Mouse (Mus musculus) megakaryocyte, adult 5-6 weeks (primary cell): Measurements from ENCODE around the gene Flot1. TPM values are rescaled to one million over a fixed set of nuclear protein-coding genes. Genes with fewer than 3 reads are reported as not detected.

Source experiments
- ATAC-seq: 2 replicates; pipeline ENCODE4 v1.8.0; 2016; ENCODE audit warnings: mild to moderate bottlenecking, inconsistent platforms; ENCODE audit not compliant: poor library complexity, severe bottlenecking
- total RNA-seq, 2 experiments: library from RNA; stranded (forward) in 1 of 2; stranded (reverse) in 1 of 2; fragments of 153-499, 151-499 nt in 1 of 2; fragments of 221-1000, 200-1000 nt in 1 of 2; gene quantifications; 2 replicates each; pipeline versions ENCODE4 v1.2.3 to v1.2.4; 2015 to 2017

The Flot1 gene
- total RNA-seq, 2 experiments from 2014 or later, result 73.5 to 127 TPM

- no peak for ATAC-seq
Observed at GRCm38 (mm10) chr17:35866281-35866831, 43.3 kb downstream of the Flot1 start.

DNA sequence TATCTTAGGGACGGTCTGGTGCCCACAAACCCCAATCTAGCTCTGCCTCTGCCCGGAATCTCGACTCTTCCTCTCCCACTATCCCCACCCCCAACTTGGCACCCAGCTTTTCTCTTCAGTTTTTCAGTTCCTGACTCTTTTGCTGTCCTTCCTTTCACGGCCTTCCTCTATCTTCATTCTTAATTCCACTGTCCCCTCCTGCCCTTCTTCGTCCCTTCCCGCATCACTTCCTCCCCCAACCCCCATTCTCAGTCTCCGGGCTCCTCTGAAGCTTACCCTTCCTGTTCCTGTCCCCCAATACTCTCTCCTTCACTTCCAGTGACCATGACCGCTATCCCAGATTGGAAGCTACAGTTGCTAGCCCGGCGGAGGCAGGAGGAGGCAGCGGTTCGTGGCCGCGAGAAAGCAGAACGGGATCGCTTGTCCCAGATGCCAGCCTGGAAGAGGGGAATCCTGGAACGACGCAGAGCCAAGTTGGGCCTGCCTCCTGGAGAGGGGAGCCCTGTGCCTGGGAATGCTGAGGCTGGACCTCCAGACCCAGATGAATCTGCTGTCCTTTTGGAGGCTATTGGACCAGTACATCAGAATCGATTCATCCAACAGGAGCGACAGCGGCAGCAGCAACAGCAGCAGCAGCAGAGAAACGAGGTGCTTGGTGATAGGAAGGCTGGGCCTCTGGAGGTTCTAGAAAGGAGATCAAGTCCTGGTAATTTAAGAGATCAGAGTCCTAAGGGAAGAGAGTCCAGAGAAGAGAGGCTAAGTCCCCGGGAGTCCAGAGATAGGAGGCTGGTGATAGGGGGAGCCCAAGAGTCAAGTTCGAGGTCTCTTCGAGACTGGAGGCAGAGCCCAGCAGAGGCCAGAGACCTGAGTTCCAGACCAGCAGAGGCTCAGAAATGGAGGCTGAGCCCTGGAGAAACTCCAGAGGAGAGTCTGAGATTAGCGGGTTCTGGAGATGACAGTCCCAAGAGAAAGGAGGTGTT lies 44.2 kb downstream of the Flot1 start:
- ATAC-seq, result 0 out of 2 replicates have a peak, but pooled peaks have one; percentile 16

DNA sequence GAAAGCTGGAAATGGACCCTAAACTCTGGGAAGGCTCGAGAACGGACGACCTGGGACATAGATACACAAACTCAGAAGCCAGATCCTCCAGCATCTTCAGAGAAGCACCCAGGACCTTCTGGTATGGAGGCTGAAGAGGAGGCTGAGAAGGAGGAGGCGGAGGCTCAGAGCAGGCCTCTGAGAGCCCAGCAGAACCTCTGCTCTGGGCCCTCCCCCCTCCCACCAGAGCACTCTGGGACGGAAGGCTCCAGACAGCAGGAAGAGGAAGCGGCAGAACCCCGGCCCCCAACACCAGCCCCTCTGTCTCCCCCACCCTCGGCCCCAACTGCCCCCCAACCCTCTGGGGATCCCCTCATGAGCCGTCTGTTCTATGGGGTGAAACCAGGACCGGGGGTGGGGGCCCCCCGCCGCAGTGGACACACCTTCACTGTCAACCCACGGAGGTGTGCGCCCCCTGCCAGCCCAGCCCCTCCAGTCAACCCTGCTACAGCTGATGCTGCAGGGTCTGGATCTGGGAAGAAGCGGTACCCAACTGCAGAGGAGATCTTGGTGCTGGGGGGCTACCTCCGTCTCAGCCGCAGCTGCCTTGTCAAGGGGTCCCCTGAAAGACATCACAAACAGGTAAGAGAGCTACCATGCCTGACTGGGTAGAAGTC lies 45.3 kb downstream of the Flot1 start:
- peak; percentile 41 for ATAC-seq

DNA sequence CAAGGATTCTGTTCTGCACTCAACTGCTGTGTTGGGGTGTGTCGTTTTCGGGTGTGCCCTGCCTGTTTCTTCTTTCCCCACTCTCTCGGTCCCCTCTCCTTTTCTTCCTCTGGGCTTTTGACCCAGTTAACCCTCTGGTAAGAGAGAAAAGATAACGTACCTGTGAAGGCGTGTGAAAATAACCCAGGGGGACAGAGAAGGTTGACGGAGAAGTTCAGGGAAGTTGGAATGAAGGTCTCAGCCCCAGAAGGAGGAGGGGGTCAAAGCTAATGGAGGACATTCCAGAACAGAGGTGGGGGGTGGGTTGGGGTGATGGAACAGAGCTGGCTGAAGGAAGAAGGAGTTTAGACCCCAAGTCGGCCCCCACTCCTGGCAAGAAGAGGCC lies 45.9 kb downstream of the Flot1 start:
- ATAC-seq, result no peak

DNA sequence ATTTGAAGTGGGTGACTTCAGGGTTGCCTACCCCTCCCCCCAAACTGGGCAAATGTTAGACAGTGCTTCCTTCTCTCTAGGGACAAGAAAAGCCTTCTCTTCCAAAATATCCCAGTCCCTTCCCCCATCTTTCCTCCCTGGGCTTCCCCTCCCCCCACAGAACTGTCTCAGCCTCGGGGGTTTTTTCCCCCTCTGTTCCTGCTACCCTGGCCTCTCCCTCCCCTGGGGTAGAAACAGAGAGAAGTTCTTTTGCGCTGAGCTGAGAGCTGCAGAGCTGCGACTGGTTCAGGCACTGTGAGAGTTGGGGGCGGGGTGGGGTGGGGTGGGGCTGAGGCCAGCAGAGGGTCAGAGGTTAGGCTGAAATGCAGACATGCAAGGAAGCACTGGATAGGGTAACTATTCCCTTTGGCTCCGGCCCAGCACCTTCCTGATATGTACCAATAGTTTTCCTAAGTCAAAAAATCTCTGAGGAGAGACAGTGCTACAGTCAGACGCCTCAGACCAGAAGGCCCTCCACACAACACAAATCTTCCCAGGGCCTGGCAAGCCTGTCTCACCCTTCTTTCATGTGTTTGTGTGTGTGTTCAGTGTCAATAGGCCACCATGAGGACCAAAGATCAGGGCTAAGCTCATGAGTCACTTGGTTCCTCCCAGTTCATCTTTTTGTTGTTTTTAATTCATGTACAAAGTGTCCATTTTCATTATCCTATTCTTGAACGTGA lies 46.5 kb downstream of the Flot1 start:
- ATAC-seq, result no peak

DNA sequence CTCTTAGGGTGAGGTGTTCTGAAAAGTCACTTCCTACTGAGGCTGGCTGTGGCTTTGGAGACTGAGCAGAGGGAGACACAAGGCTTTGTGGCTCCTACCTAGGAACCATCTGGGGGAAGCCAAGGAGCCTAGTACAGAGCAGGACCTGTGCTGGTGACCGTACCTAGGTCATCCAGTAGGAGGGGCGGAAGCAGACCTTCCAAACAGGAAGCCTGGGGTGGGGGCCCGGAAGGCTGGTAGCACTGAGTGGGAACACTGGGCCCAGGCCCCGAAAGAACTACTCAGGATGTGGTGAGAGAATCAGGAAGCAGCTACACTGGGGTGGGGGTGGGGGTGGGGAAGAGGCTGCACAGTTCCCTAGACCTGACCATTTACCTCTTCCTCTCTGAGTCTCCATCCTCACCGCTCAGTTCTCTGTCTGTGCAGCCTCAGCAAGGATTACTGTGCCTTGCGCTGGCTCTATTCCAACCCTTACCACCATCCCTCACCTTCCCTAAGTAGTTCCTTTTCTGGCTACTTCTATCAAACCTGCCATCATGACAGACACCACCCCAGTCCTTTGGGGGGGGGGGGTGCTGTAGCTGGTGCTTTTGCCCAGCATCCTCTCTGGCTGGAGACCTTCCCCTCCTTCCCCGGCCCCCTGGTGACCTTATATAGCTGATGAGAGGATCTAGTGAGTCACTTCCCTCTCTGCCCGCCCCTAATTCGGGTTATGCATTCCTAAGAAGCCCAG lies 47.3 kb downstream of the Flot1 start:
- peak; percentile 54 for ATAC-seq

GRCm38 (mm10) chr17:35870884-35871696 lies 48.1 kb downstream of the Flot1 start:
- no peak for ATAC-seq

DNA sequence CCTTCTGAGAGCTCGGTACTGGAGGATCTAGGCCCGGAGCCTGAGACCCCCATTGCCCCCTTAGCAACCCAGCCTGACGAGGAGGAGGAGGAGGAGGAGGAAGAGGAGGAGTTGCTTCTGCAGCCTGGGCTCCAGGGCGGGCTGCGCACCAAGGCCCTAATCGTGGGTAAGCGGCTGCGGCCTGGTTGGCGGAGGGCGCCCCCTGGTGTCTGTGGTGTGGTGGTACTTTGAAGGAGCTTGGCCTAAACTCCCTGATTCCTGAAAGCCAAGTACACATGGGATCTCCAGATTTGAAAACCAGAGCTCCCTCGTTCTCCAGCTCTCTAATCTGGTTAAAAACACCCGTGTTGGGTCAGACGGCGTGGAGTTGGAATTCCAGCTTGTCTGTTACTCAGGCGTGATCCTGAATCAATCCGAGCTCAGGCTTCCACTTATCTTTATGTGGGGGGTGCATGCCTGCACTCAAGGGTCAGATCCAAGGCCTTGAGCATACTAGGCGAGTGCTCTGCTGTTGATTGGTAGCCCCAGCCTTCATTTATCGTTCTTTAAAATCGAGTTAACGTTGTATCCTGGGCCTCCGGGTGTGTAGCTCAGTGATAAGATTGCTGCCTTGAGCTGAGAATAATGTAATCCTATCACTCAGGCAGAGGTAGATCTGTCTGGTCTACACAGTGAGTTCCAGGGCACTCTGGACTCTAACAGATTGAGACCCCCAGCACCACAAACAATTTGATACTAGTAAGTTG lies 50.9 kb downstream of the Flot1 start:
- ATAC-seq, result peak; percentile 65

DNA sequence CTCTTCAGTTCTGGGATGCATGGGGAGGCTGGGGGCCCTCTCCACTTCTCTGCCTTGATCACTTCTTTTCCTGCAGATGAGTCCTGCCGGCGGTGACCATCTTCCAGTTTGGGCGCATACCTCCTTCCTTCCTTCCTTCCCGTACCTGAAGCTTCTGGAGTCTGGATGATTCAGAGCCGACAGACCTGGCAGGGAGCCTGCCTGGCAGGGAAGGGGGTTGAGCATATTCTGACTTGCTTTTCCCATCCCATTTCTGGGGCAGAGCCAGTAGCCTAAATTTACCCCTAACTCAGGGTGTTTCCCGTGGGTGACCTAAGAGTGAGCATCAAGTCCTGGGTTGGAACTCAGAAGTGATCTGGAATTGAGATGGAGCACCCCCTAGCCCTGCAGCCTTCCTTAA lies 51.7 kb downstream of the Flot1 start:
- ATAC-seq, result no peak

DNA sequence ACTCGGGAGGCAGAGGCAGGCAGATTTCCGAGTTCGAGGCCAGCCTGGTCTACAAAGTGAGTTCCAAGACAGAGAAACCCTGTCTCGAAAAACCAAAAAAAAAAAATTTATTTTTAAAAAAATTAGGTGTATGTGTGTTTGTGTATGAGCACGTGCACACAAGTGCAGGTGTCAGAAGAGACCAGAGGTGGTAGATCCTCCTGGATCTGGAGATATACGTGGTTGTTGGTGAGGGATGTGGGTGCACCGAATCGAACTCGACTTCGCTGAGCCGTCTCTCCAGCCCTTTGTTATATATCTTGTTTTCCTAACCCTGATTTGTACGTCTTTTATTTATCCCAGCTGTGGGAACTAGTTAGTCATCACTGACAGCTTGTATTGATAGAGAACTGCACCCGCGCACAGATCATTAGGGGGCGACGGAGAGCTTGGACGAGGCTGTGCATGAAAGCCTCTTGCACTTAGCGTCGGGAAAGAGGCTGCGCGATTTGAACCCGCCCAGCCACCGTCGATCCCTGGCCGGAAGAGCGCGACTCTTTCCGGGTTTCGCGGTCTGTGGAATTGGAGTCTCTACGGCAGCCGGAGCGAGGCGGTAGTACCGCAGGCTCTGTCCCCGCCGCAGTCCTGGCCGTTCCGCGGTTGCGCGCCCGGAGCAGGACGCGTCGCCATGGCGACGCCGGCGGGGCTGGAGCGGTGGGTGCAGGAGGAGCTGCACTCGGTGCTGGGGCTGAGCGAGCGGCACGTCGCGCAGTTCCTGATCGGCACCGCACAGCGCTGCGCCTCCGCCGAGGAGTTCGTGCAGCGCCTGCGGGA lies 56.4 kb downstream of the Flot1 start, which contains the start of gene Dhx16:
Dhx16 (plus strand) TSS at position 575 of the 813 bp plus-strand sequence.
- peak; percentile 98 for ATAC-seq

Other genes starting within 250 kb of the Flot1 start
- gene Sfta2, start 221.7 kb upstream of the Flot1 start, total RNA-seq (2015), result not detected in 2 replicates
- not detected in 2 replicates for gene Sfta2, start 221.7 kb upstream of the Flot1 start, total RNA-seq (2017)
- gene Gm9573, start 196.6 kb upstream of the Flot1 start, total RNA-seq (2015), result not detected in 2 replicates
- gene Gm9573, start 196.6 kb upstream of the Flot1 start, total RNA-seq (2017), result not detected in 2 replicates
- gene Mucl3, start 179.5 kb upstream of the Flot1 start, total RNA-seq (2015), result not detected in 2 replicates
- not detected in 2 replicates for gene Mucl3, start 179.5 kb upstream of the Flot1 start, total RNA-seq (2017)
- gene Vars2, start 155.6 kb upstream of the Flot1 start, total RNA-seq (2015), result 2.1 and 5.3 TPM in 2 replicates
- gene Vars2, start 155.6 kb upstream of the Flot1 start, total RNA-seq (2017), result 3.3 and 16.9 TPM in 2 replicates
- 13.4 and 15.1 TPM in 2 replicates for gene Gtf2h4, start 149.5 kb upstream of the Flot1 start, total RNA-seq (2015)
- gene Gtf2h4, start 149.5 kb upstream of the Flot1 start, total RNA-seq (2017), result 10.6 and 14.9 TPM in 2 replicates
- gene Ddr1, start 118.6 kb upstream of the Flot1 start, total RNA-seq (2015), result 0.91 and 1.0 TPM in 2 replicates
- 0.49 and 1.0 TPM in 2 replicates for gene Ddr1, start 118.6 kb upstream of the Flot1 start, total RNA-seq (2017)
- gene Ier3, start 1.5 kb upstream of the Flot1 start, total RNA-seq (2015), result 21.1 and 22.8 TPM in 2 replicates
- gene Ier3, start 1.5 kb upstream of the Flot1 start, total RNA-seq (2017), result 15.7 and 20.5 TPM in 2 replicates
- 649 TPM in 2 replicates for gene Tubb5, start 15.1 kb downstream of the Flot1 start, total RNA-seq (2015)
- 751 and 811 TPM in 2 replicates for gene Tubb5, start 15.1 kb downstream of the Flot1 start, total RNA-seq (2017)
- gene Mdc1, start 18.3 kb downstream of the Flot1 start, total RNA-seq (2015), result 37.6 and 62.8 TPM in 2 replicates
- 17.3 and 18.6 TPM in 2 replicates for gene Mdc1, start 18.3 kb downstream of the Flot1 start, total RNA-seq (2017)
- 88.5 and 114 TPM in 2 replicates for gene Nrm, start 38.1 kb downstream of the Flot1 start, total RNA-seq (2015)
- 80.1 and 82.8 TPM in 2 replicates for gene Nrm, start 38.1 kb downstream of the Flot1 start, total RNA-seq (2017)
- 153 and 167 TPM in 2 replicates for gene Ppp1r18, start 42.4 kb downstream of the Flot1 start, total RNA-seq (2015)
- gene Ppp1r18, start 42.4 kb downstream of the Flot1 start, total RNA-seq (2017), result 64.0 and 78.1 TPM in 2 replicates
- gene Dhx16, start 56.6 kb downstream of the Flot1 start, total RNA-seq (2015), result 87.6 and 118 TPM in 2 replicates
- 65.9 and 72.8 TPM in 2 replicates for gene Dhx16, start 56.6 kb downstream of the Flot1 start, total RNA-seq (2017)
- 28.4 and 31.8 TPM in 2 replicates for gene 2310061I04Rik, start 74.2 kb downstream of the Flot1 start, total RNA-seq (2015)
- 3.5 and 9.8 TPM in 2 replicates for gene 2310061I04Rik, start 74.2 kb downstream of the Flot1 start, total RNA-seq (2017)
- gene Atat1, start 86.8 kb downstream of the Flot1 start, total RNA-seq (2015), result 8.7 and 10.1 TPM in 2 replicates
- 5.2 and 7.6 TPM in 2 replicates for gene Atat1, start 86.8 kb downstream of the Flot1 start, total RNA-seq (2017)
- gene Mrps18b, start 93.2 kb downstream of the Flot1 start, total RNA-seq (2015), result 29.2 and 35.9 TPM in 2 replicates
- gene Mrps18b, start 93.2 kb downstream of the Flot1 start, total RNA-seq (2017), result 25.0 and 28.9 TPM in 2 replicates
- gene Ppp1r10, start 93.2 kb downstream of the Flot1 start, total RNA-seq (2015), result 82.4 and 93.7 TPM in 2 replicates
- gene Ppp1r10, start 93.2 kb downstream of the Flot1 start, total RNA-seq (2017), result 131 and 157 TPM in 2 replicates
- gene Abcf1, start 146.5 kb downstream of the Flot1 start, total RNA-seq (2015), result 31.8 and 32.7 TPM in 2 replicates
- 101 and 128 TPM in 2 replicates for gene Abcf1, start 146.5 kb downstream of the Flot1 start, total RNA-seq (2017)
- 5.0 and 6.4 TPM in 2 replicates for gene Gnl1, start 156.6 kb downstream of the Flot1 start, total RNA-seq (2015)
- gene Gnl1, start 156.6 kb downstream of the Flot1 start, total RNA-seq (2017), result 11.3 and 13.9 TPM in 2 replicates
- gene Prr3, start 157.0 kb downstream of the Flot1 start, total RNA-seq (2015), result 7.5 and 8.9 TPM in 2 replicates
- gene Prr3, start 157.0 kb downstream of the Flot1 start, total RNA-seq (2017), result 2.8 and 8.5 TPM in 2 replicates
- gene H2-T24, start 197.3 kb downstream of the Flot1 start, total RNA-seq (2015), result 19.5 and 20.8 TPM in 2 replicates
- gene H2-T24, start 197.3 kb downstream of the Flot1 start, total RNA-seq (2017), result 85.4 and 88.2 TPM in 2 replicates
- gene H2-T23, start 209.6 kb downstream of the Flot1 start, total RNA-seq (2015), result 211 and 216 TPM in 2 replicates
- gene H2-T23, start 209.6 kb downstream of the Flot1 start, total RNA-seq (2017), result 185 and 224 TPM in 2 replicates
- 43.2 and 44.4 TPM in 2 replicates for gene H2-T22, start 219.5 kb downstream of the Flot1 start, total RNA-seq (2015)
- 51.9 and 56.1 TPM in 2 replicates for gene H2-T22, start 219.5 kb downstream of the Flot1 start, total RNA-seq (2017)
- gene Gm6034, start 219.7 kb downstream of the Flot1 start, total RNA-seq (2015), result not detected in 2 replicates
- not detected in 2 replicates for gene Gm6034, start 219.7 kb downstream of the Flot1 start, total RNA-seq (2017)
- gene Gm11127, start 235.1 kb downstream of the Flot1 start, total RNA-seq (2015), result not detected in 2 replicates
- gene Gm11127, start 235.1 kb downstream of the Flot1 start, total RNA-seq (2017), result not detected in 2 replicates